Mouse (Mus musculus) kidney, adult 2 months (tissue): ENCODE measurements around the gene Trnp1.

Experiments
- CTCF ChIP-seq: fragments of 200-500 bp; conservative IDR thresholded peaks from 2 replicates; pipeline ENCODE4 v1.5.1; 2011; ENCODE audit warnings: low read depth, mild to moderate bottlenecking, control low read depth, low read length, moderate library complexity, mixed read lengths; ENCODE audit not compliant: insufficient read depth, insufficient read length
- POLR2A ChIP-seq: fragments of 200-500 bp; IDR thresholded peaks from one replicate; pipeline ENCODE4 v1.6.1; 2011; ENCODE audit warnings: low read depth, low read length, control low read depth

- TF ChIP-seq POLR2A (no peak), CTCF (no peak)
Observed at GRCm38 (mm10) chr4:133493895-133494294, 4.5 kb downstream of the Trnp1 start.
